Mouse (Mus musculus) heart, postnatal 0 days (tissue): ENCODE data around the gene Naa38.

ENCODE experiments used
- CTCF ChIP-seq: IDR thresholded peaks from 2 replicates; pipeline ENCODE4 v1.5.1; 2016; ENCODE audit warnings: antibody characterized with exemption, control low read depth, low read depth
- EP300 ChIP-seq: IDR thresholded peaks from 2 replicates; pipeline ENCODE4 v1.6.1; 2016; ENCODE audit warnings: antibody characterized with exemption, low read depth

DNA sequence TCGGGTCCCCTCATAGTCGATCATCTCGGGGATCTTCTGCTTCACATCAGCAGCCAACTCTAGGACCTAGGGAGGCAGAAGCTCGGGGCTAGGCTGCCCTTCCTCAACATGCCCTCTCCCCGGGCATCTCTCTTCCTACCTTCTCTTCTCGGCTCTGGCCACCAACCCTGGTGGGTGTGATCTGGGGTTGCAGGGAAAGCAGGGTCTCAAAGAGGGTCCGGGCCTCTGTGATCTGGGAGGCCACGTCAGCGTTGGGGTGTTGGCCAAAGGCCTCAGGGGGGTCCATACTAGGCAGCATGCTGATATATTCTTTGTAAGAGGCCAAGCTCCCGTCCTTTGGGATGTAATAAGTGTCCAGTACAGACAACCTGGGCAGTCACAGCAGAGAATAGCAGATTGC is 27.6 kb downstream of the Naa38 start:
- TF ChIP-seq CTCF = no peak
- no peak for TF ChIP-seq EP300
